Mouse (Mus musculus) midbrain, embryonic 14.5 days (tissue): ENCODE measurements around the gene Man2a2. TPM values are rescaled to one million over a fixed set of nuclear protein-coding genes. Genes with fewer than 3 reads are reported as not detected.
"Not testable (repeated sequence)": the region's sequence is repeated elsewhere in the genome, so short reads cannot be mapped to it uniquely, and the experiment has no call there.

Source experiments
- ATAC-seq: fragments of 200-750 bp; cut with Nextera tagmentation; 2 replicates; pipeline ENCODE4 v1.8.0; 2017; ENCODE audit warnings: moderate number of reproducible peaks, moderate library complexity; ENCODE audit not compliant: low FRiP score, low TSS enrichment
- DNase-seq: peaks from one replicate; pipeline ENCODE4 v3.0.0-alpha.2; 2015
- H3K27ac ChIP-seq: fragments of 300-500 bp; sonication (generic); replicated peaks from 2 replicates; pipeline ENCODE4 v1.5.1; 2014; ENCODE audit warnings: mild to moderate bottlenecking, low read depth, low read length, moderate library complexity
- H3K27me3 ChIP-seq: fragments of 300-500 bp; sonication (generic); 2 replicates; pipeline ENCODE4 v1.6.1; 2014; ENCODE audit warnings: low read length, control low read depth, mixed read lengths; ENCODE audit not compliant: control insufficient read depth, insufficient read depth
- H3K36me3 ChIP-seq: fragments of 300-500 bp; sonication (generic); 2 replicates; pipeline ENCODE4 v1.6.1; 2014; ENCODE audit warnings: low read length, control low read depth; ENCODE audit not compliant: control insufficient read depth, insufficient read depth
- H3K4me1 ChIP-seq: fragments of 300-500 bp; sonication (generic); 2 replicates; pipeline ENCODE4 v1.6.1; 2014; ENCODE audit warnings: mild to moderate bottlenecking, antibody characterized with exemption, low read length, control low read depth; ENCODE audit not compliant: control insufficient read depth, insufficient read depth
- H3K4me2 ChIP-seq: fragments of 300-500 bp; sonication (generic); 2 replicates; pipeline ENCODE4 v1.6.1; 2014; ENCODE audit warnings: mild to moderate bottlenecking, low read length, moderate library complexity
- H3K4me3 ChIP-seq: fragments of 300-500 bp; sonication (generic); replicated peaks from 2 replicates; pipeline ENCODE4 v1.5.1; 2014; ENCODE audit warnings: low read depth, low read length
- H3K9ac ChIP-seq: fragments of 300-500 bp; sonication (generic); replicated peaks from 2 replicates; pipeline ENCODE4 v1.6.1; 2014; ENCODE audit warnings: mild to moderate bottlenecking, low read length, moderate library complexity
- H3K9me3 ChIP-seq: fragments of 300-500 bp; sonication (generic); 2 replicates; pipeline ENCODE4 v1.6.1; 2016; ENCODE audit warnings: low read length, control low read depth, mixed read lengths; ENCODE audit not compliant: control insufficient read depth
- WGBS: fragments of 180-500 bp; shearing (Covaris S2); extraction: QIAGEN DNeasy Blood & Tissue Kit; methylation state at CpG from one replicate; pipeline ENCODE4 v1.1.7; 2014; 5-methylcytosine and 5-hydroxymethylcytosine counted together
- polyA plus RNA-seq: library from polyadenylated mRNA; unstranded; fragments of >200 nt; fragmentation: Nextera tagmentation; extraction: Ambion mirVana; gene quantifications from 2 replicates; pipeline ENCODE4 v1.2.1, GENCODE M21; 2014

Man2a2 gene
- polyA plus RNA-seq, 1 experiment from 2014 or later = 18.1 TPM

DNA sequence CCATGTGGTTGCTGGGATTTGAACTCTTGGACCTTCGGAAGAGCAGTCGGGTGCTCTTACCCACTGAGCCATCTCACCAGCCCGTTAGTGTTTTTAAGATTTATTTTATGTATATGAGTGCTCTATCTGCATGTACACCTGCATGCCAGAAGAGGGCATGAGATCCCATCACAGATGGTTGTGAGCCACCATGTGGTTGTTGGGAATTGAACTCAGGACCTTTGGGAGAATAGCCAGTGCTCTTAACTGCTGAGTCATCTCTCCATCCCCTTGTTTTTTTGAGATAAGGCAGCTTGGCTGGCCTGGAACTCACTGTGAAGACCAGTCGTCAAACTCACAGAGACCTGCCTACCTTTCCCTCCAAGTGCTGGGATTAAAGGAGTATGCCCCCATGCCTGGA, 25.3 kb upstream of the Man2a2 start:
- H3K4me1 ChIP-seq, DNase-seq, H3K4me2 ChIP-seq, H3K9me3 ChIP-seq, H3K27ac ChIP-seq, ATAC-seq, H3K4me3 ChIP-seq, H3K9ac ChIP-seq, H3K27me3 ChIP-seq: not testable (repeated sequence)
- peaks cover 60% of the 10 kb centered on the region for H3K36me3 ChIP-seq
- 87% methylated on average over 4 of the region's 4 CpGs for WGBS

DNA sequence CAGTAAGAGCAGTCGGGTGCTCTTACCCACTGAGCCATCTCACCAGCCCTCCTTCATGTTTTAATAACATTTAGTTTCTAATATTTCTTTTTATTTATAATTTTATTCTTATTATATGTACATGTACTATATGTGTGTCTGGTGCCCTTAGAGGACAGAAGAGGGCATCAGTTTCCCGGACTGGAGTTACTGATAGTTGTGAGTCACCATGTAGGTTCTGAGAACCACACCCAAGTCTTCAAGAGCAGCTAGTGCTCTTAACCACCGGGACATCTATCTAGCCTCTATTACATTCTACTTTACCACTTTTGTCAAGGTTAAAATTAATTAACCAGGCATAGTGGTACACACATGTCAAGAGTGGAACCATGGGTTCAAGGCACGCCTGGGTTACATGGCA, 23.4 kb upstream of the Man2a2 start:
- H3K9ac ChIP-seq = no peak overlapping the region
- H3K27ac ChIP-seq = no peak overlapping the region
- no peaks in the 10 kb centered on the region for H3K27me3 ChIP-seq
- H3K36me3 ChIP-seq = peaks cover 78% of the 10 kb centered on the region
- H3K9me3 ChIP-seq = no peaks in the 10 kb centered on the region
- WGBS = 94% methylated on average over 4 of the region's 4 CpGs
- ATAC-seq = no peak
- H3K4me3 ChIP-seq = no peak overlapping the region
- H3K4me1 ChIP-seq = no peaks in the 10 kb centered on the region
- H3K4me2 ChIP-seq = no peak overlapping the region
- no peak for DNase-seq

DNA sequence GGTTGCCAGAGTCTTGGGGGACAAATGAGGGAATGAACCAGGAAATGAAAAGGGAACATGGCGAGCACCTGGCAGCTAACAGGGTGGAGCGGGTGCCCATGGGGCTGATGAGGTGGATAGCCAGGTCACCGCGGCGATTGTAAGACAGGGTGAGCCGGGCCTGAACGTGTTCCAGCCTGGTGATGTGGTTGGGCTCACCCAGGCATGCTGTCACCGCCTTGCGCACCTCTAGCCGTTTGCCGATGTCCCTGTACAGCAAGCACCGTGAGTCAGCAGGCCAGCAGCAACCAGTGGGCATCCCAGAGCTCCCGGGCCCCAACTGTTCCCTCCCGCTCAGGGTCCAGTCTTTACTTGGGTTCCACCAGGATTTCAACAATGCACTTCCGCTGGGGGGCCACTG, 20.9 kb upstream of the Man2a2 start:
- peaks cover 11% of the 10 kb centered on the region for H3K4me1 ChIP-seq
- DNase-seq = no peak
- no peak for ATAC-seq
- no peak overlapping the region for H3K27ac ChIP-seq
- H3K4me3 ChIP-seq = no peak overlapping the region
- 0 out of 2 replicates have a peak, but pooled peaks cover under 1% of the 10 kb centered on the region for H3K27me3 ChIP-seq
- no peak overlapping the region for H3K9ac ChIP-seq
- 94% methylated on average over 15 of the region's 15 CpGs for WGBS
- H3K4me2 ChIP-seq = no peak overlapping the region
- peaks cover 69% of the 10 kb centered on the region for H3K36me3 ChIP-seq
- H3K9me3 ChIP-seq = no peaks in the 10 kb centered on the region

DNA sequence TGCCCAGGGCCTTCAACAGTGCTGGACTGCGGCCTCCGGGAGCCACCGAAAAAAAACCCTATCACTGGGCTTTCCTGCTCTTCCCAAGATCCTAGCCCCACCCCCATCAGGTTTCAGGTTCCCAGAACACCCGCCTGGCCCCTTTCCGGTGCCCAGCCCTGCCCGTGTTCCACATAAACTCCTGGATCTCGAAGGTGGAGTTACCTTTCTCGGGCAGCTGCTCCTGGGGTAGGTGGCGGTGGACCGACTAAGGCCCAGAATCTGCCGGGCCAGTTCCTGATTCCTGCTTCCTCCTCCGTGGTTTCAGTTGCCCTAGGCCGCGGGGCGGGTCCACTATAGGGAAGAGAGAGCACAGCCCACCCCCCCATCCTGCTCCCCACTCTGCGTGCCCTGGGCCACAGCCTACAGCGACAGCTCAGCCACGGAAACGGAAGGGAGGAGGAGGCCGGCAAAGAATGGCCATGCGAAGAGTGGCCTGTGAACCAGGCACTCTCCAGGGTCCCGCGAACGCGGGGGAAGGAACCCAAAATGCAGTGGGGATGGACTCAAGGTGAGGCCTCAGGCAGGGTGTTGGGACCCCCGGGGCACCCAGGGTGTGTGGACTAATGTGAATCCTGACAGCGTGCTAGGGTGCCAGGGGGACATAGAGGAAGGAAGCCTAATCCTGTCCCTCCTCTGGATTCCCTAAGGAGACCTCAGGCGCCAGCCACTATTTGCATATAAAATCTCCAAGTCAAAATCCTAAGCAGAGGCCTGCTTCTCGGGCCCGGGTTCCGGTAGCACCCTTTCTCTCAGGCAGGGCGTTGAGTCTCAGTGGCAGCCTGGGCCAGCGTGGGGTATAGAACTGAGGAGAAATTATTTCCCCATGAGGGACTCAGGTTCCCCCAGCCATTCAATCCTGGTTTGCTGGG, 16.7 kb upstream of the Man2a2 start, which contains the start of gene Fes:
Gene Fes (minus strand): TSS at position 314 of the 911 bp plus-strand sequence.
- 0 out of 2 replicates have a peak within 1 kb of the TSS, but pooled peaks have one; percentile 8 for H3K4me3 ChIP-seq
- H3K27ac ChIP-seq = no peak within 1 kb of the TSS
- peaks cover 11% of the 10 kb centered on the region for H3K4me1 ChIP-seq
- H3K27me3 ChIP-seq = peaks cover 7% of the 10 kb centered on the region; the same call in 1 of the 2 replicates
- WGBS = 6% methylated on average over 33 of the region's 33 CpGs
- H3K4me2 ChIP-seq = peak within 1 kb of the TSS; percentile 21
- H3K9me3 ChIP-seq = no peaks in the 10 kb centered on the region
- H3K36me3 ChIP-seq = peaks cover 34% of the 10 kb centered on the region
- ATAC-seq (no peak), DNase-seq (peak; percentile 47)
- H3K9ac ChIP-seq = peak within 1 kb of the TSS; percentile 9

- peak overlapping the region; percentile 9; the same call in 1 of the 2 replicates for H3K9ac ChIP-seq
- H3K4me3 ChIP-seq = 0 out of 2 replicates have a peak overlapping the region, but pooled peaks have one; percentile 8
- ATAC-seq = no peak
These were observed 16.0 kb upstream of the Man2a2 start for GRCm38 (mm10) chr7:80387033-80387632.

GRCm38 (mm10) chr7:80386235-80386930, 15.2 kb upstream of the Man2a2 start:
- DNase-seq (peak; percentile 94), ATAC-seq (peak; percentile 63; the same call in 1 of the 2 replicates)
- WGBS = 38% methylated on average over 18 of the region's 18 CpGs
- H3K9ac ChIP-seq = no peak overlapping the region
- no peak overlapping the region for H3K4me3 ChIP-seq
- peak overlapping the region; percentile 21; the same call in 1 of the 2 replicates for H3K4me2 ChIP-seq
- H3K9me3 ChIP-seq = no peaks in the 10 kb centered on the region
- peaks cover 7% of the 10 kb centered on the region; the same call in 1 of the 2 replicates for H3K27me3 ChIP-seq
- H3K4me1 ChIP-seq = peaks cover 11% of the 10 kb centered on the region
- no peak overlapping the region for H3K27ac ChIP-seq
- peaks cover 20% of the 10 kb centered on the region for H3K36me3 ChIP-seq

More at GRCm38 (mm10) chr7:80387033-80387632, 16.0 kb upstream of the Man2a2 start:
- Histone ChIP-seq H3K27ac (no peak overlapping the region), H3K36me3 (peaks cover 27% of the 10 kb centered on the region), H3K27me3 (peaks cover 7% of the 10 kb centered on the region; the same call in 1 of the 2 replicates), H3K4me1 (peaks cover 11% of the 10 kb centered on the region), H3K4me2 (peak overlapping the region; percentile 21), H3K9me3 (no peaks in the 10 kb centered on the region)
- no peak for DNase-seq
- 31% methylated on average over 17 of the region's 17 CpGs for WGBS

DNA sequence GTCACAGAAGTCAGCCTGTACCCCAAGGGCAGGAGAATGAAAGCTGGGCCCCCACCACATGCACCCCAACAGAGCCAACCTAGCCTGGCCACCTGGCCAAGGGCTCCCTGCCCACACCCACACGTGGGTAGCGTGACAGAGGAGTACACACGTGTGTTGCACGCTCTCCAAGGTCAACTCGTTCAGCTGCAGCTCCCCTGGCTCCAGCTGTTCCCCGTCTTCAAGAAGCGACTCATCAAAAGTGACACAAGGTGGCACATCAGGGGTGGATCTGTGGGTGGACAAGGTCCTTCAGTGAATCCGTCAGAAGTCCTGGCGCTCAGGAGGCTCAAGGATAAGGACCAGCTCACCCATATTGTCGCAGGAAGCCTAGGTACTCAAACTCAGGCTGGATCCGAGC, 11.7 kb upstream of the Man2a2 start:
- no peak for DNase-seq
- 78% methylated on average over 11 of the region's 11 CpGs for WGBS
- H3K36me3 ChIP-seq = no peaks in the 10 kb centered on the region
- H3K4me2 ChIP-seq = no peak overlapping the region
- no peaks in the 10 kb centered on the region for H3K9me3 ChIP-seq
- no peak overlapping the region for H3K9ac ChIP-seq
- ATAC-seq = no peak
- H3K4me1 ChIP-seq = peaks cover 6% of the 10 kb centered on the region
- peaks cover 7% of the 10 kb centered on the region; the same call in 1 of the 2 replicates for H3K27me3 ChIP-seq
- no peak overlapping the region for H3K4me3 ChIP-seq
- no peak overlapping the region for H3K27ac ChIP-seq

DNA sequence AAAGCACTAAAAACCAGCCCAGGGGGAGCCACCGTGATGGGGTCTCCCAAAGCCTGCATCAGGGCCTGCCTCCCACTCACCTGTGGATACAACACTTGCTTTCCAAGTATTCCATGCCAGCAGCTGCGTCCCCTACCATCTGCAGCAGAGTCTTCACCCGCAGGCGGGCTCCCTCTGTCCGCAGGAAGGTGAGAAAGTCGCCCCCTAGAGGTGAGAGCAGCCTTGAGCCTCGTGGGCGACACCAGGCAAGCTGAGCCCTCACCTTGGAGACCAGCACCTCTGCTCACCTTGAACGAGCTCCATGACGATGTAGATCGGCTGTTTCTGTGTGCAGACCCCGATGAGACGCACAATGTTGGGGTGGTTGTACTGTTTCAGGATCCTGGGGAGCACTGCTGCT, 8.4 kb upstream of the Man2a2 start:
- Histone ChIP-seq H3K4me2 (no peak overlapping the region), H3K27ac (no peak overlapping the region), H3K36me3 (no peaks in the 10 kb centered on the region), H3K9ac (no peak overlapping the region), H3K4me1 (no peaks in the 10 kb centered on the region), H3K9me3 (no peaks in the 10 kb centered on the region), H3K27me3 (no peaks in the 10 kb centered on the region), H3K4me3 (no peak overlapping the region)
- WGBS = 60% methylated on average over 13 of the region's 13 CpGs
- no peak for ATAC-seq
- no peak for DNase-seq
